Mouse (Mus musculus) myocyte (in vitro differentiated cells): ENCODE data around the gene March1.

Experiments
- CEBPB ChIP-seq: IDR thresholded peaks from 2 replicates; pipeline ENCODE4 v1.6.1; 2011; ENCODE audit warnings: mild to moderate bottlenecking, moderate library complexity; ENCODE audit not compliant: poor library complexity, insufficient read depth, severe bottlenecking
- E2F4 ChIP-seq: IDR thresholded peaks from one replicate; pipeline ENCODE4 v1.6.1; 2011; ENCODE audit warnings: mild to moderate bottlenecking, control low read depth, moderate library complexity; ENCODE audit not compliant: insufficient read depth
- MAX ChIP-seq: IDR thresholded peaks from one replicate; pipeline ENCODE4 v1.6.1; 2011; ENCODE audit warnings: low read depth, mild to moderate bottlenecking, control low read depth
- MYOD1 ChIP-seq, 3 experiments: IDR thresholded peaks; one replicate each; pipeline ENCODE4 v1.6.1; 2011; ENCODE audit warnings: control low read depth in 2 of 3, low read depth in 2 of 3, mild to moderate bottlenecking in 2 of 3, moderate library complexity in 1 of 3; ENCODE audit not compliant: insufficient read length in 2 of 3, control insufficient read depth in 1 of 3
- MYOG ChIP-seq, 3 experiments: IDR thresholded peaks; one replicate each; pipeline ENCODE4 v1.6.1; 2011; ENCODE audit warnings: control low read depth in 2 of 3, low read depth in 2 of 3, mild to moderate bottlenecking in 2 of 3; ENCODE audit not compliant: insufficient read length in 2 of 3, control insufficient read depth in 1 of 3, insufficient read depth in 1 of 3
- POLR2A ChIP-seq: IDR thresholded peaks from one replicate; pipeline ENCODE4 v1.6.1; 2011; ENCODE audit warnings: low read depth, mild to moderate bottlenecking, control low read depth, moderate library complexity; ENCODE audit not compliant: insufficient read length
- POLR2AphosphoS2 ChIP-seq: IDR thresholded peaks from one replicate; pipeline ENCODE4 v1.6.1; 2011; ENCODE audit warnings: low read depth, control low read depth; ENCODE audit not compliant: insufficient read length
- REST ChIP-seq: IDR thresholded peaks from one replicate; pipeline ENCODE4 v1.6.1; 2011; ENCODE audit warnings: mild to moderate bottlenecking, control low read depth, moderate library complexity; ENCODE audit not compliant: insufficient read depth, insufficient read length
- SRF ChIP-seq: IDR thresholded peaks from one replicate; pipeline ENCODE4 v1.6.1; 2011; ENCODE audit warnings: low read depth; ENCODE audit not compliant: control insufficient read depth, insufficient read length
- TCF12 ChIP-seq: IDR thresholded peaks from one replicate; pipeline ENCODE4 v1.6.1; 2011; ENCODE audit warnings: mild to moderate bottlenecking, control low read depth; ENCODE audit not compliant: poor library complexity, insufficient read depth, severe bottlenecking
- USF1 ChIP-seq: IDR thresholded peaks from one replicate; pipeline ENCODE4 v1.6.1; 2011; ENCODE audit warnings: low read depth, mild to moderate bottlenecking, control low read depth, moderate library complexity

DNA sequence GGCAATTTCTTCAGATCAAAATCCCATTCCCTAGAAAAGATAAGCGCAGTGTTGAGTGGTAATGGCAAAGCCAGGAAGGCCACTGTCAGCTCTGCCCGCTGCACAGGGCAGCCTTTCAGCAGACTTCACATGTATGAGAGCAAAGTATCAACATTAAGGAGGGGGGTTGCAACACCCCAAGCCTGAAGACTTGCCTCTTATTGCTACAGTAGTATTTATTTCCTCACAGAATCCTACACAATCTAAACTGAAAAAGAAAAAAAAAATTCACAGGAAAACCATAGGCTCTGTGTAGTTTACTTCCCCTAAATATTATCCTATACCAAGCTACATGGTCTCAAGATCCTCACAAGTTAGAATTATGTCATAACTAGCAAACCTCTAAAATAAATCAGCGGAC is 859.2 kb downstream of the March1 start:
- no peak for TF ChIP-seq POLR2AphosphoS2
- TF ChIP-seq CEBPB: no peak
- TF ChIP-seq MYOD1 (IDR thresholded peaks at IDR 0.05; ENCODE audit: control insufficient read depth in 1 of 3, insufficient read length in 2 of 3, low read depth in 2 of 3): no peak
- no peak for TF ChIP-seq TCF12
- no peak for TF ChIP-seq USF1
- no peak for TF ChIP-seq POLR2A
- no peak for TF ChIP-seq REST
- TF ChIP-seq E2F4: no peak
- TF ChIP-seq MYOG (IDR thresholded peaks at IDR 0.05; ENCODE audit: control insufficient read depth in 1 of 3, insufficient read depth in 1 of 3, insufficient read length in 2 of 3, low read depth in 2 of 3): no peak
- TF ChIP-seq MAX: no peak
- TF ChIP-seq SRF: no peak
